Mouse (Mus musculus) neural tube, embryonic 12.5 days (tissue): ENCODE data around the gene Catspere2. TPM values are rescaled to one million over a fixed set of nuclear protein-coding genes. Genes with fewer than 3 reads are reported as not detected.

Experiments used
- polyA plus RNA-seq: library from polyadenylated mRNA; unstranded; fragments of >200 nt; fragmentation: Nextera tagmentation; extraction: Ambion mirVana; gene quantifications from 2 replicates; pipeline ENCODE4 v1.2.1, GENCODE M21; 2016

Catspere2 gene
- polyA plus RNA-seq, 1 experiment from 2014 or later: 0.33 TPM

Other genes starting within 250 kb of the Catspere2 start
- 50.0 and 50.5 TPM in 2 replicates for gene Adss, start 186.9 kb upstream of the Catspere2 start, polyA plus RNA-seq
- 20.0 and 21.0 TPM in 2 replicates for gene Desi2, start 204.0 kb downstream of the Catspere2 start, polyA plus RNA-seq